Mouse (Mus musculus) bone marrow macrophage, adult 2 months (primary cell): ENCODE results near the gene 1700021F05Rik.

Experiments
- CTCF ChIP-seq: IDR thresholded peaks from 2 replicates; pipeline ENCODE4 v1.5.1; 2012; ENCODE audit warnings: low read depth, mild to moderate bottlenecking, low read length, moderate library complexity
- POLR2A ChIP-seq: IDR thresholded peaks from 2 replicates; pipeline ENCODE4 v1.6.1; 2012; ENCODE audit warnings: mild to moderate bottlenecking, low read depth, low read length, borderline replicate concordance

GRCm38 (mm10) chr10:43559313-43559712, 18.5 kb upstream of the 1700021F05Rik start:
- TF ChIP-seq CTCF (no peak), POLR2A (no peak)
